Mouse (Mus musculus) liver, embryonic 11.5 days (tissue): Measurements from ENCODE around the gene Myh7b. TPM values are rescaled to one million over a fixed set of nuclear protein-coding genes. Genes with fewer than 3 reads are reported as not detected.

ENCODE experiments used
- ATAC-seq: fragments of 200-750 bp; cut with Nextera tagmentation; replicated peaks from 2 replicates; pipeline ENCODE4 v1.8.0; 2017; ENCODE audit warnings: moderate number of reproducible peaks, mild to moderate bottlenecking, moderate TSS enrichment, moderate library complexity; ENCODE audit not compliant: low FRiP score
- DNase-seq: peaks from one replicate; pipeline ENCODE4 v3.0.0-alpha.2; 2017; ENCODE audit warnings: low spot score
- H3K27ac ChIP-seq: fragments of 300-500 bp; sonication (generic); 2 replicates; pipeline ENCODE4 v1.5.1; 2014; ENCODE audit warnings: mild to moderate bottlenecking, low read depth, low read length, control low read depth
- H3K27me3 ChIP-seq: fragments of 300-500 bp; sonication (generic); replicated peaks from 2 replicates; pipeline ENCODE4 v1.6.1; 2014; ENCODE audit warnings: low read length, mixed read lengths; ENCODE audit not compliant: control insufficient read depth, insufficient read depth
- H3K36me3 ChIP-seq: fragments of 300-500 bp; sonication (generic); 2 replicates; pipeline ENCODE4 v1.6.1; 2014; ENCODE audit warnings: mild to moderate bottlenecking, low read length, moderate library complexity, mixed read lengths; ENCODE audit not compliant: control insufficient read depth, insufficient read depth
- H3K4me1 ChIP-seq: fragments of 300-500 bp; sonication (generic); replicated peaks from 2 replicates; pipeline ENCODE4 v1.6.1; 2014; ENCODE audit warnings: low read length, mixed read lengths; ENCODE audit not compliant: control insufficient read depth, insufficient read depth
- H3K4me2 ChIP-seq: fragments of 300-500 bp; sonication (generic); 2 replicates; pipeline ENCODE4 v1.6.1; 2014; ENCODE audit warnings: mild to moderate bottlenecking, control low read depth, moderate library complexity
- H3K4me3 ChIP-seq: fragments of 300-500 bp; sonication (generic); 2 replicates; pipeline ENCODE4 v1.5.1; 2014; ENCODE audit warnings: low read depth, low read length, control low read depth
- H3K9ac ChIP-seq: fragments of 300-500 bp; sonication (generic); 2 replicates; pipeline ENCODE4 v1.6.1; 2014; ENCODE audit warnings: low read depth, low read length, control low read depth
- H3K9me3 ChIP-seq: fragments of 300-500 bp; sonication (generic); 2 replicates; pipeline ENCODE4 v1.6.1; 2016; ENCODE audit warnings: low read length, inconsistent platforms, mixed read lengths; ENCODE audit not compliant: control insufficient read depth
- whole genome bisulfite sequencing: fragments of 180-500 bp; shearing (Covaris S2); extraction: QIAGEN DNeasy Blood & Tissue Kit; methylation state at CpG from one replicate; pipeline ENCODE4 v1.1.7; 2014; 5-methylcytosine and 5-hydroxymethylcytosine counted together
- polyA plus RNA-seq: library from polyadenylated mRNA; unstranded; fragments of >200 nt; fragmentation: Nextera tagmentation; extraction: Ambion mirVana; gene quantifications from 2 replicates; pipeline ENCODE4 v1.2.1, GENCODE M21; 2014

Myh7b gene
- polyA plus RNA-seq, 1 experiment from 2014 or later, result 4.3 TPM

DNA sequence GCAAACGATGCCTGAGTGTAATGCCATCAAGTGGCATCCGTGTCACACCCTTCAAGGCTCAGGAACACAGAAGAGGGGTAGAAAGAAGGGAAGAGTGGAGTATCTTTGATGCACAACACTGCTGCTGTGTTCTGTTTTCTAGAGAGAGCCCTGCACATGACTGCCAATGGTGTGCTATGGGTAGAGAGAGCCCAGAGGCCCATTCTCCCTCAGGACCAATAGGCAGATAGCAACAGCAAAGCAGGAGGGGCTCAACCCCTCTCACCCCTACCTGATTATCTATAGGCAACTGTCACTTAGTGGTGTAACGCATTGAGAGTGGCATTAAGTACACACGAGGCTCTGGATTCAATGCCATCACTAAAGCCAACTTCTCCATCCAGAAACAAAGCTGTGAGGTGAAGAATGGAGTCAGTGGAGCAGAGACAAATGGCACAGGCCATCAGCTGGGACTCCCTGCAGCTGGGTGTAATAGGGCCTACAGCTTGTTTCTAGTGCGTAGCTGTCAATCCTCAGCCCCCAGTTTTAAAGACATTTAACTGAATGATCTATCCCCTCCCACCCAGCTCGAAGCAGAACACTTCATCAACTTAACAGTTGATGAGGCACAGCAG, 44.9 kb downstream of the Myh7b start:
- Histone ChIP-seq H3K27me3 (no peaks in the 10 kb centered on the region), H3K36me3 (peaks cover 26% of the 10 kb centered on the region), H3K4me1 (no peaks in the 10 kb centered on the region), H3K4me3 (no peak overlapping the region), H3K9ac (no peak overlapping the region), H3K27ac (no peak overlapping the region), H3K4me2 (no peak overlapping the region), H3K9me3 (no peaks in the 10 kb centered on the region)
- ATAC-seq, result no peak
- WGBS, result 88% methylated on average over 6 of the region's 6 CpGs
- DNase-seq, result no peak

DNA sequence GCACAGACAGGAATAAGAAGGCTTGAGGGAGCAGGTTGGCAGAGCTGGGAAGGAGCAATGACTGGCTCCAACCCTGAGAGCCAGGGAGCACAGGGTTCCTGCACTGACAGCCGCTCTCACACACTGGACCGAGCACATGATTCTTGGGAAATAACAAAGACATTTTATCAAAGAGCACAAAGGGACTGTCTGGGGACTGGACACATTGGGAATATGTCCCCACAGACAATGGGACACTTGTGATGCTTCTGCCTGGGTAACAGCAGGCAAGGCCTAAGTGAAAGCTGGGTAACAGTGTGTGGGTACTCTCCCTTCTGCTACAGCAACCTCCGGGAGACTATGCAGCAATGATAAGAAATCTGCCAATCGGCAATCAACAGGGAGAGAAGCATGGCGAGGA, 51.4 kb downstream of the Myh7b start:
- WGBS, result 92% methylated on average over 5 of the region's 5 CpGs

DNA sequence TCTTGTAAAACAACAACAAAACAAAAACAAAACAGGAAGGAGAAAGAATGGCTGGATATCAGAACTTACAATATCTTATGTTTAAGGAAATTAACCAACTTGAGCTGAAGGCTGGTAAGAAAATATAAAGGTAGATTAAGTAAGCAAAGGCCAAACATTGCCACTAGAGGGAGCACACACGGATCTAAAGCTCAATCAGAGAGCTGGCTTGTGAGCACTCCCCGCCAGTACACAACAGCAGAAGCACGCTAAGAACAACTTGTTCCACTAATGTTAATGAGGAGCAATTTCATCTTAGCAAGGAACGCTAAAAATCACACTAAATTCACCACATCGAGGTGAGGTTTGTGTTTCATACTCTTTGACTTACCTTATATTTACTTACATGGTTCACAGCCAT, 52.1 kb downstream of the Myh7b start:
- Histone ChIP-seq H3K36me3 (peaks cover 18% of the 10 kb centered on the region; the same call in 1 of the 2 replicates), H3K4me3 (no peak overlapping the region), H3K9ac (no peak overlapping the region), H3K27me3 (no peaks in the 10 kb centered on the region), H3K4me1 (no peaks in the 10 kb centered on the region), H3K4me2 (no peak overlapping the region), H3K27ac (no peak overlapping the region), H3K9me3 (no peaks in the 10 kb centered on the region)
- no peak for ATAC-seq
- no peak for DNase-seq
- WGBS, result 36% methylated on average over 5 of the region's 5 CpGs

More for the DNA sequence above, 51.4 kb downstream of the Myh7b start:
- H3K4me3 ChIP-seq, result no peak overlapping the region
- peaks cover 18% of the 10 kb centered on the region; the same call in 1 of the 2 replicates for H3K36me3 ChIP-seq
- no peak overlapping the region for H3K9ac ChIP-seq
- no peaks in the 10 kb centered on the region for H3K27me3 ChIP-seq
- no peaks in the 10 kb centered on the region for H3K4me1 ChIP-seq
- DNase-seq (no peak), ATAC-seq (no peak)
- no peak overlapping the region for H3K27ac ChIP-seq
- H3K9me3 ChIP-seq, result no peaks in the 10 kb centered on the region
- no peak overlapping the region for H3K4me2 ChIP-seq

DNA sequence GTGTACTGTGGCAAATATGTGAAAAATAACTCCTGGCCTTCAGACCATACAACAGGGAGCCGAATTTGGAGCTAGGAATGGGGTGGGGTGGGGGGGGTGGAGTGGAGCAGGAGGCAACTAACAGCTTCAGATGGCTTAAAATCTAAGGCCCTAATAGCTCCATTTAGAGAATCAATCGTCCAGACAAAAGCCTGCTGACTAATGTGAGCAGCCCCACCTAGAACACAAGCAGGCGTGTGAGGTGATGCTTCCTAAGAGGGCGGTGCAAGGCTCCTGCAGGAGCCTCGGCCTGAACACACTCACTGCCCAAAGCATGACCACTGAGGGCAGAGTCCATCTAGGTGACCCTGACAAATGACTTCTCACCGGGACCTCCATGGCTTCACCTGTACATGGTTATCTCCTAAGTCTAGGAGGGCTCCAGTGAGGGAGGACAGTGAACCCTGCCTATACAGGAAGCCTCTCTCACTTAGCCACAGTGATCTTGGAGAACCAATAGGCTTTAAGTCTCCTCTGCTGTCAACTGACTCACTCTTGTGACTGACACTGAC, 53.0 kb downstream of the Myh7b start:
- Histone ChIP-seq H3K9me3 (no peaks in the 10 kb centered on the region), H3K27ac (no peak overlapping the region), H3K27me3 (no peaks in the 10 kb centered on the region), H3K9ac (no peak overlapping the region), H3K4me3 (no peak overlapping the region), H3K36me3 (peaks cover 20% of the 10 kb centered on the region; the same call in 1 of the 2 replicates), H3K4me1 (no peaks in the 10 kb centered on the region), H3K4me2 (no peak overlapping the region)
- ATAC-seq (no peak), DNase-seq (no peak)
- WGBS, result 90% methylated on average over 6 of the region's 6 CpGs

DNA sequence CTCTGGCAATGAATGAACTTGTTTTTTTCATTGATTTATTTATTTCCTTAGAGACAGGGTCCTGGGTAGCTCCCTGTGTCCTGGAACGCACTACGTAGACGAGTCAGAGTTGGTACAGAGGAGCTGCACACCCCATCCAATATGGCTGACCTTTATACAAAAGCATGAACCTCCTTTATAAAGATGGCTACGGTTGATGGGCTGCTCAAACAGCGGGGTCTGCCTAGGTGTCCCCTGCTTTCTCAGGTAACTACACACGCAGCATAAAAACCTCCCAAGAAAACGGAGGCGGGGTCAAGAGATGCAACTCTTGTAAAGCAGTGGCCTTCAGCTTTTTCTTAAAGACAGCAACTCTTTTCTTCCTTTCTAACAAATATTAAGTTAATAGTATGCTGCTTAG, 56.9 kb downstream of the Myh7b start:
- Histone ChIP-seq H3K27me3 (no peaks in the 10 kb centered on the region), H3K4me1 (no peaks in the 10 kb centered on the region), H3K9me3 (no peaks in the 10 kb centered on the region), H3K36me3 (peaks cover 17% of the 10 kb centered on the region; the same call in 1 of the 2 replicates), H3K4me3 (no peak overlapping the region), H3K27ac (no peak overlapping the region), H3K9ac (no peak overlapping the region), H3K4me2 (no peak overlapping the region)
- WGBS, result 94% methylated on average over 8 of the region's 8 CpGs
- ATAC-seq (no peak), DNase-seq (no peak)

DNA sequence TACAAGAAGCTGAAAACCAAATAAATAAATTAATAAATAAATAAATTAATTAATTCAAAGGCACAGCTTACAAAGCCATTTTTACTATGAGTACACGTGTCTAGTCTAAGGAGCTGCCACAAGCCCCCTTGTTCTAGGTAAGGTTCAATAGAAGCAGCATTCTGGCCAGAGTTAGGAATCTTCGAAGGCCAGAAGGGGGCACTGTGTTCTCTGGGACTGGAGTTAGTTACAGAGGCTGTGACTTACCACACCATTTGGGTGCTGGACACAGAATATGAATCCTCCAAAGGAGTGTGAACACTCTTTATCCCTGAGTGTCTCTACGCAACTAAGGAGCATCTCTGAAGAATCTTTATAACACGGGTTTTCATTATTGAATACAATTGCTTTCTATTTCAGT, 57.4 kb downstream of the Myh7b start:
- 76% methylated on average over 4 of the region's 4 CpGs for WGBS
- Histone ChIP-seq H3K9ac (no peak overlapping the region), H3K4me2 (no peak overlapping the region), H3K9me3 (no peaks in the 10 kb centered on the region), H3K27me3 (no peaks in the 10 kb centered on the region), H3K27ac (no peak overlapping the region), H3K4me3 (no peak overlapping the region), H3K36me3 (peaks cover 17% of the 10 kb centered on the region; the same call in 1 of the 2 replicates), H3K4me1 (no peaks in the 10 kb centered on the region)
- DNase-seq, result no peak
- ATAC-seq, result no peak

DNA sequence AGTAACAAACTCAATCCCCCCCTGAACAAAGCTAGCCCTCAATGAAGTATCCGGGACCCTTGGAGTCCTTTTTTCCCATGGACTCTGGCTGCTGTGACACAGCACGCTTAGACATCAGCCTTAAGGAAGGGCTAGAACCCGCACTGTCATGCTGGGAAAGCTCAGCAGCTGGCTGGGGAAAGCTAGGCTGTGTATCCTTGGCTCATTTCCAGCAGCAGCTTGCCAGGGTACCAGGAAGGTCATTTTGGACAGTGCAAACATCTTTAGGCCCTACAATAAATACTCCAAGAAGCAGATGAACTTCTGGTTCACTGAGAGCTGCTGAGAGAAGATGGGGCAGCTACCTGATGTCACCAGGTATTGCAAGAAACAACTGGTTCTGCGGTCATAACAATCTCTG, 60.2 kb downstream of the Myh7b start:
- no peak overlapping the region for H3K9ac ChIP-seq
- WGBS, result 92% methylated on average over 4 of the region's 4 CpGs
- H3K4me1 ChIP-seq, result no peaks in the 10 kb centered on the region
- H3K27me3 ChIP-seq, result no peaks in the 10 kb centered on the region
- ATAC-seq (no peak), DNase-seq (no peak)
- no peaks in the 10 kb centered on the region for H3K9me3 ChIP-seq
- H3K4me2 ChIP-seq, result no peak overlapping the region
- no peak overlapping the region for H3K4me3 ChIP-seq
- peaks cover 11% of the 10 kb centered on the region; the same call in 1 of the 2 replicates for H3K36me3 ChIP-seq
- no peak overlapping the region for H3K27ac ChIP-seq

DNA sequence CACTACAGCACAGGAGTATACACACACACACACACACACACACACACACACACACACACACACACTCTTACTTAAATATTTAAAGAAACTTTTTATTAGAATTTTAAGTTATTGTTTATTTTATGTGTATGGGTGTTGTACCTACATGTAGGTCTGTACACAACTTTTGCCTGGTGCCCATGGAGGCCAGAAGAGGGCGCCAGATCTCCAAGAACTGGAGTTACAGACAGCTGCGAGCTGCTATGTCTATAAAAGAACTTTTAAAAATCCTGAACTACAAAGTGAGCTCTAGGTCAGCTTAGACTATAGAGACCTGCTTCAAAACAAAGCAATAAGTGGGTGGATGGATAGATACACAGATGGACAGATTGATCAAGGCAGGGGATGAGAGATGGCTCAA, 62.5 kb downstream of the Myh7b start:
- no peaks in the 10 kb centered on the region for H3K27me3 ChIP-seq
- WGBS, result 25% methylated on average over 2 of the region's 2 CpGs
- ATAC-seq, result no peak
- no peak overlapping the region for H3K27ac ChIP-seq
- no peak overlapping the region for H3K9ac ChIP-seq
- H3K4me2 ChIP-seq, result no peak overlapping the region
- DNase-seq, result no peak
- H3K4me3 ChIP-seq, result no peak overlapping the region
- H3K36me3 ChIP-seq, result peaks cover 5% of the 10 kb centered on the region; the same call in 1 of the 2 replicates
- H3K4me1 ChIP-seq, result no peaks in the 10 kb centered on the region
- no peaks in the 10 kb centered on the region for H3K9me3 ChIP-seq

DNA sequence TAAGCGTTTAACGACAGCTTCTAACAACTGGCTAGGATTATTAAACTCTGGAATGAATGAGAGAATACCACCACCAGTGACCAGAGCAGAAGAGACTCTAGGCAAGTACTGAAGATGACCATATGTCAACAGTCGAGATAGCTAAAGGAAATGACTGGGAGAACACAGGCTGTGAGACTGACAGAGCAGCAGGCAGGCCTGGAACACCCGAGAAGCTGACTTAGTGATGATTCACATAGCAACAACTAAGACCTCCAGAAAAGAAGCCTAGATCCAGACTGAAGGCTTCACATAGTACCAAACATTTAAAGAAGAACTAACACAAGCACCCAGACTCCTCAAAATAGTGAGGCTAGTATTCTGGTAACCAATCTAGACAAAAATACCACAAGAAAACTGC, 64.1 kb downstream of the Myh7b start:
- Histone ChIP-seq H3K36me3 (peaks cover 5% of the 10 kb centered on the region; the same call in 1 of the 2 replicates), H3K4me3 (no peak overlapping the region), H3K4me1 (no peaks in the 10 kb centered on the region), H3K9me3 (no peaks in the 10 kb centered on the region), H3K27me3 (no peaks in the 10 kb centered on the region), H3K4me2 (no peak overlapping the region), H3K27ac (no peak overlapping the region), H3K9ac (no peak overlapping the region)
- ATAC-seq (no peak), DNase-seq (no peak)
- WGBS, result 56% methylated on average over 4 of the region's 4 CpGs
